Mouse (Mus musculus): Measurements from ENCODE around the gene Lysmd1.
A peak's percentile ranks its signal among the peaks of the same experiment; 100 is the strongest.

Gene Lysmd1

GRCm38 (mm10) chr3:95136336-95136735, 2.4 kb downstream of the Lysmd1 start:
- no peak for DNase-seq (ENCODE audit: low spot score in 2 of 2)

- no peak for DNase-seq (ENCODE audit: low spot score in 2 of 2)
These were observed 5.8 kb downstream of the Lysmd1 start for GRCm38 (mm10) chr3:95139586-95140288.

DNA sequence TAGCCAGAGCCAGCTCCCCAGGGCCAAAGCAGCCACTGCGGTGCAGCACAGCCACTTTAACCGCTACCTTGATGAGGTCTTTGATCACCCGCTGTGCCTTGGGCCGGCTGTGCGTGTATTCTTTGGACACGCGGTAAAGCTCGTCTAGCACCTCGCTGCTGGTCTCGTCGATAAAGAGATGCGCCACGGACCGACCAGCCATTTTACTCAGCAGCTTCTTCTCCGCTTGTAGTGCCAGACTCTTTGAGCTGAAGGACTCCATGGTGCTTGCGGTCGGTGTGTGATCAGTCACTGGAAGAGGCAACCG, 6.4 kb downstream of the Lysmd1 start:
- no peak for DNase-seq (ENCODE audit: low spot score in 2 of 2)

GRCm38 (mm10) chr3:95140795-95141194, 6.9 kb downstream of the Lysmd1 start:
- DNase-seq (ENCODE audit: low spot score in 2 of 2) = no peak

- no peak for DNase-seq (ENCODE audit: low spot score in 2 of 2)
These were observed 7.6 kb downstream of the Lysmd1 start for GRCm38 (mm10) chr3:95141474-95141873.

DNA sequence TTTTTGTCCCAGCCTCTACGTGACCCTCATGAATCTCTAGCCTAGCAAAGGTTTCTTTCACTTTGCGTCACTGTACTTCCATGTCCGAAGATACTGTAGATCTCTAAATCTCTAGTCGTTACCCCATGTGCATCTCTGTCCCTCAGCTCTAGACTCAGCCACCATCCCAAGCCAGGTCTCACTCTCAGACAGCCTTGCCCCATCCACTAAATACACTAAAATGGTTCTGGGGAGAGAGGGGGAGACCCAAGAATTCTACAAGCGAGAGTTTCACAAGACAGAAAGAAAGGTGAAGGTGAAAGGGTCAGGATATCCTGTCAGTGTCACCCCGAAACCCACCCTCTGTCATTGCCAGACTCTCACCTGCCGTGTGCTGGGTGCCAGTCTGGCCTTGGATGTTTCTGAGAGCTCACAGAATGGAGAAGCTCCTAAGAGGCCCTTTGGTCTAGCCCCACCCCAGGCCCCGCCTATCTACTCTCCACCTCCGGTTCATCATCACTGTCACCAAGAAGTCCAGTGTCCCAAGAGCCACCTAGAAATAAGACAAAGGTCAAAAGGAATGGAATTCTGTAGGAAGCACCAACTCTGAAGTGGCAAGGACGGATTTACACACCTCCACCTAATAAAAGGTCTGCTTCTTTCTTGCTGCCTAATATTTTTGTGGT, 8.2 kb downstream of the Lysmd1 start, which contains the start of gene Tnfaip8l2:
Gene Tnfaip8l2 (minus strand): TSS at position 409 of the 665 bp plus-strand sequence.
- no peak for DNase-seq (ENCODE audit: low spot score in 2 of 2)

DNA sequence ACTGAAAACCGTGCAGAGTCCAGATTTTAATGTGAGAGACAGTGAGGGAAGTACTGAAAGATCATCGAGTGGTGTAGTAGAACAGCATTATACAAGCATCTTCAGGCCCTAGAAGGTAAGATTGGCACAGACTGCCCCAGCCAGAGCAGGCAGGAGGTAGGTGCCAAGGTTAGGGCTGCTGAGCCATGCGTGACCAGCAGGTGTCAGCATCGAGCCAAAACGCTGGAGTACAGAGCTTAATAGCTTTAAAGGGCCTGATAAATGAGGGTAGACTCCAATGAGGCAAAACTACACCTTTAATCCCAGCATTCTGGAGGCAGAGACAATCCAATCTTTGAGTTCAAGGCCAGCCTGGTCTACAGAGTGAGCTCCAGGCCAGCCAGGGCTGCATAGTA, 8.7 kb downstream of the Lysmd1 start:
- peak; percentile 79 to 90 for DNase-seq (ENCODE audit: low spot score in 2 of 2)

DNA sequence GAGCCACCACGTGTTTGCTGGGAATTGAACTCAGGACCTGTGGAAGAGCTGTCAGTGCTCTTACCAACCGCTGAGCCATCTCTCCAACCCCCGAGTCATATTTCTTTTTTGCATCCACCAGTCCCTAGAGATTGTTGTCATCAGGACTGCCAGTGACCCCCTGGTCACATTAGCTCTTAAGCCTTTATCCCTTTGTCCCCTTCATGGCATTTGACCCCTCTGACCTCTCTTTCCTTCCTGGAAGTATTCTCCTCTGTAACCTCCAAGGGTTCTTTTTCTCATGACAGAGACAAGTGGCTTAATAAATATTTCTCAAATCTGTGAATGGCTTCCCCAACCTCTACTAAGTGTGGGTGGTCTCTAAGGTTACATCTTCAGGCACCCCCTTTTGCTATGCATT, 14.0 kb downstream of the Lysmd1 start:
- DNase-seq (ENCODE audit: low spot score in 2 of 2) = no peak

- no peak for DNase-seq (ENCODE audit: low spot score in 2 of 2)
These were observed 20.0 kb downstream of the Lysmd1 start for GRCm38 (mm10) chr3:95153874-95154273.

GRCm38 (mm10) chr3:95159511-95159986, 25.7 kb downstream of the Lysmd1 start:
- DNase-seq (ENCODE audit: low spot score in 2 of 2) = no peak

- DNase-seq (ENCODE audit: low spot score in 2 of 2) = peak; percentile 95
These were observed 26.4 kb downstream of the Lysmd1 start, which contains the start of gene Sema6c for GRCm38 (mm10) chr3:95159987-95160963. Sema6c (plus strand) TSS chr3:95160457.

- DNase-seq (ENCODE audit: low spot score in 2 of 2) = peak in 1 of 2 experiments; percentile 55
These were observed 27.2 kb downstream of the Lysmd1 start for GRCm38 (mm10) chr3:95161041-95161551.

DNA sequence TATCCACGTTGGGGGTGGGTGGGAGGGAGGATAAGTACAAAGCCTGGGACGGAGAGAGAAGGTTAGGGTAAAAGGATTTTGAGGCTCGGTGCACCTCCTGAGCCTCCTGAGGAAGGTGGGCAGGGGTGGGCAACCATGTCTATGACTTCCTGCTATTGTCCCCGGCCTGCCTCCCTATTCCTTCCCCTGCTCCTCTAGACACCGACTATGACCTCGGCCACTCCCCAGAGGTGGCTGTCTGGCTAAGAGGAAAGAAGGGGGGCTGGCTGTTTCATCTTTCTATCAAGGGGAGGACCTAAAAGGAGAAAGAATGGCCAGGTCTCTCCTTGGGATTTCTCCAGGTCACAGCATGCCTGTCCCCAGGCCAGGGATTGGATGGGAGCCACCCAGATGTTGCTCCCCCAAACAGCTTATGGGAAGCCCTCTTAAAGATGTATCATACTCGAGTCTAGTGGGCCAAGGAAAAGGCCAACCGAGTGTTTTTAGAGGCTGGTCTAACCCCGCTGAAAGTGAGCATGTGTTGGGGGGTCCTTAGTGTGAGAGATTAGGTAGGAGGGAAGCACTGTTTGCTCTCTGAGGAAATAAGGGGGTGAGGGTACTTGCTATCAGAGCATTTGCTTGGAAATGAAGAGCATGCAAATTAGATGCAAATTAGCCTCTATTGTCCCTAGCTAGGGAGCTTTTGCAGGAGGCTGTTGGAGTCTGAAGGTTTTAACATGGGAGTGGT, 27.9 kb downstream of the Lysmd1 start:
- no peak for DNase-seq (ENCODE audit: low spot score in 2 of 2)

- no peak for DNase-seq (ENCODE audit: low spot score in 2 of 2)
These were observed 28.4 kb downstream of the Lysmd1 start for GRCm38 (mm10) chr3:95162345-95162628.

DNA sequence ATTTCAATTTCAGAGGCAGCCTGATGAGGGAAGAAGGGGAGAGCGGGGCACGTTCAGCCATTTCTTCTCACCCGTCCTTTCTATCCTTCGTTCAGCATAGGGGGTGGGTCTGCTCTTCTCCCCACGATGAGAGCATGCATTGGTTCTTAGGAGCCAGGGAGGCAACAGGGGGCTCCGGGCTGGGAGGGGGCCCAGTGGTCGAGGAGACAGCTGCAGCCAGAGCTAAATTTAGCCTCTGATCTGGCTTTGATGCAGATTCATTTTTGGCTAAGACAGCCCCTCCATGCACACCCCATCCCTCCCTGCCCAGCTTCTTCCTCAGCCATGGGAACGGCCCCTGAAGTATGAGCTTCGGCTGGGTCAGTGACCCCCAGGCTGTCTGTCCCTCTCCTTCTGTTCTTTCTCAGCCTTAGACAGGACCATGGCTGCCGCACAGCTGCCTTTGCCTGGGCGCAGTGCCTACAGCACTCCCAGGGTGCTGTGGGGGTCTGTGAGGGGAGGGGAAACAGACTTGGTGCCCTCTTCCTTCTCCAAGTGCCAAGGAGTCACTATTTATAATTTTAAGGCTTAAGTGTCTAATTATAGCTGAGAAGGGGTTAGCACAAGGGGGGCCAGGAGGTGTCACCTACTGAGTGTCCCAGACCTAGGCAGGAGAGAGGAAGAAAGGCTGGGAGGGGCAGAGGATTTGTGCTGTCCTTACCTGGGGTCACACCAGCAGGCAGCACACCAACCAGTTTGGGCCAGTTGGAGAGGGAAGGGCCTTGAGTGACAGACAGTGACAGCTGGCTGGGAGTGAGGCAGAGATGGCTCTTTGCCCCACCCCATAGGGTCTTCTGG, 29.7 kb downstream of the Lysmd1 start:
- no peak for DNase-seq (ENCODE audit: low spot score in 2 of 2)

DNA sequence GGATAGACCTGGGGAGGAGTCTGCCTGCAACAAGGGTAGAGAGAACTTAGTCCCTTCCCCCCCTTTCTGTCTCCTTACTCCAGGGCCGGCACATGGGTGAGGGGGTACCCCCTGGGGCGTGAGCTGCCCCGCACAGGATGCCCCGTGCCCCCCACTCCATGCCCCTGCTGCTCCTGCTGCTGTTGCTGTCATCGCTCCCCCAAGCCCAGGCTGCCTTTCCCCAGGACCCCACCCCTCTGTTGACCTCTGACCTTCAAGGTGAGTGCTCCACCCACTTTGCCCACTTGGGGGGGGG, 30.3 kb downstream of the Lysmd1 start:
- DNase-seq (ENCODE audit: low spot score in 2 of 2) = no peak

DNA sequence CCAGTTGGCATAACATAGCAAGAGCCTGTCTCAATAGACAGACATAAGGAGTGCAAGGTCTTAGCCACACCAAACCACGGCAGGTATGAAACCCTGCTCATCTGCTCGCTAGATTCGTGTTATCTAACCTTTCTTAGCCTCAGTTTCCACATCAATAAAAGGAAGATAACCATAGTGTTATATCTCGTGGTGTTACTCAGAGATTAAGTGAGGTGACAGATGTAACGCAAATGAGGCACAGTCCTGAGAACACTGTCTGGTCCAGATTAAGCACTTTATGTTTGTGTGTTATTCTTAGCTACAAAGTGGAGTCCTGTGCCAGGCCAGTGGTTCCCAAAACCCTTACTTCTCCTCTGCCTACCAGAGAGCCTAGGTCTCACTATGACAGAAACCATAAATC, 31.0 kb downstream of the Lysmd1 start:
- DNase-seq (ENCODE audit: low spot score in 2 of 2) = no peak

DNA sequence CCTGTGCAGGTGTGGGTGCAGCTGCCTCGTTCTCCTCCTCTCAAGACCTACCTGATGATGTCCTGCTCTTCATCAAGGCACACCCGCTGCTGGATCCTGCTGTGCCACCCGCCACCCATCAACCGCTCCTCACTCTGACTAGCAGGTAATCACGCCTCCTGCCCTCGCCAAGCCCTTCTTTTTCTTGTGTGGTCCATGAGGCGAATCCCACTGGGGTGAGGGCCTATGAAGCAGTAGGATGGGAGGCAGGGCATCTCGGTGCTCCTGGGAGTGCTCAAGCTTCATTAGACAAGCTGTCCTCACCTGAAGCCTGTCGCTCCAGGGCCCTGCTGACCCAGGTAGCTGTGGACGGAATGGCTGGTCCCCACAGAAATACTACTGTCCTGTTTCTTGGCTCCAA, 36.1 kb downstream of the Lysmd1 start:
- no peak for DNase-seq (ENCODE audit: low spot score in 2 of 2)

DNA sequence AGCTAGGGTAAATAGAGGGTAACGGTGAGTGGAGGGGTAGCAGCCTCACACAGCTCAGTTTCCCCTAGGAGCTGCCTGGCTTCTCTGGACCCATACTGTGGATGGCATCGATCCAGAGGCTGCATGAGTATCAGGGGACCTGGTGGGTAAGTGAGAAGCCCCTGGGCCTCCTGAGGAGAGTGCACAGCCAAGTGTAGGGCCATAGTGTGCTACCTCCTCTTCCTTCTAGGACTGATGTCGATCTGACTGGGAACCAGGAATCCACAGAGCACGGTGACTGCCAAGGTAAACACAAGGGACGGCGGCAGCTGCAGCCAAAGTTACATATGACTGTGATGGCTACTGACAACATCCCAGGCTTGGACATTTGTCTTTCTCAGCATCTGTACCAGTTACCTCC, 37.2 kb downstream of the Lysmd1 start:
- DNase-seq (ENCODE audit: low spot score in 2 of 2) = no peak

GRCm38 (mm10) chr3:95172526-95173255, 38.8 kb downstream of the Lysmd1 start:
- DNase-seq (ENCODE audit: low spot score in 2 of 2) = no peak

Data from right cerebral cortex, postnatal 10 days (tissue).